Mouse (Mus musculus) midbrain, embryonic 13.5 days (tissue): ENCODE measurements around the gene Tfap2c. TPM values are rescaled to one million over a fixed set of nuclear protein-coding genes. Genes with fewer than 3 reads are reported as not detected.

Source experiments
- ATAC-seq: fragments of 200-750 bp; cut with Nextera tagmentation; 2 replicates; pipeline ENCODE4 v1.8.0; 2017; ENCODE audit warnings: mild to moderate bottlenecking, moderate TSS enrichment, moderate library complexity
- H3K27ac ChIP-seq: fragments of 300-500 bp; sonication (generic); 2 replicates; pipeline ENCODE4 v1.5.1; 2015; ENCODE audit warnings: inconsistent platforms, mild to moderate bottlenecking, moderate library complexity
- H3K27me3 ChIP-seq: fragments of 300-500 bp; sonication (generic); 2 replicates; pipeline ENCODE4 v1.6.1; 2015; ENCODE audit warnings: mild to moderate bottlenecking, inconsistent platforms
- H3K36me3 ChIP-seq: fragments of 300-500 bp; sonication (generic); 2 replicates; pipeline ENCODE4 v1.6.1; 2015; ENCODE audit warnings: mild to moderate bottlenecking, inconsistent platforms
- H3K4me1 ChIP-seq: fragments of 300-500 bp; sonication (generic); replicated peaks from 2 replicates; pipeline ENCODE4 v1.6.1; 2015; ENCODE audit warnings: inconsistent platforms
- H3K4me2 ChIP-seq: fragments of 300-500 bp; sonication (generic); replicated peaks from 2 replicates; pipeline ENCODE4 v1.6.1; 2015; ENCODE audit warnings: moderate library complexity, mild to moderate bottlenecking, inconsistent platforms
- H3K4me3 ChIP-seq: fragments of 300-500 bp; sonication (generic); replicated peaks from 2 replicates; pipeline ENCODE4 v1.5.1; 2015; ENCODE audit warnings: mild to moderate bottlenecking, inconsistent platforms
- H3K9ac ChIP-seq: fragments of 300-500 bp; sonication (generic); replicated peaks from 2 replicates; pipeline ENCODE4 v1.6.1; 2015; ENCODE audit warnings: mild to moderate bottlenecking, inconsistent platforms
- H3K9me3 ChIP-seq: fragments of 300-500 bp; sonication (generic); 2 replicates; pipeline ENCODE4 v1.6.1; 2016; ENCODE audit warnings: mild to moderate bottlenecking, inconsistent platforms
- WGBS: fragments of 180-500 bp; shearing (Covaris S2); methylation state at CpG from one replicate; pipeline ENCODE4 v1.1.7; 2015; 5-methylcytosine and 5-hydroxymethylcytosine counted together
- polyA plus RNA-seq: library from polyadenylated mRNA; unstranded; fragments of >200 nt; fragmentation: Nextera tagmentation; extraction: Ambion mirVana; gene quantifications from 2 replicates; pipeline ENCODE4 v1.2.1, GENCODE M21; 2015

Tfap2c gene
- polyA plus RNA-seq, 1 experiment from 2014 or later = 1.6 TPM

- Histone ChIP-seq H3K27me3 (peaks cover 75% of the 10 kb centered on the region), H3K9ac (no peak overlapping the region), H3K9me3 (peaks cover 7% of the 10 kb centered on the region; the same call in 1 of the 2 replicates), H3K4me1 (peaks cover 17% of the 10 kb centered on the region), H3K36me3 (no peaks in the 10 kb centered on the region), H3K4me3 (no peak overlapping the region), H3K4me2 (no peak overlapping the region), H3K27ac (no peak overlapping the region)
- ATAC-seq = no peak
- 46% methylated on average over 4 of the region's 4 CpGs for WGBS
These were observed 5.4 kb upstream of the Tfap2c start for GRCm38 (mm10) chr2:172543987-172544386.

- ATAC-seq = no peak
- 7% methylated on average over 6 of the region's 6 CpGs for WGBS
- Histone ChIP-seq H3K9ac (no peak overlapping the region), H3K9me3 (peaks cover 7% of the 10 kb centered on the region; the same call in 1 of the 2 replicates), H3K27me3 (peaks cover 82% of the 10 kb centered on the region), H3K4me1 (peaks cover 24% of the 10 kb centered on the region), H3K4me2 (no peak overlapping the region), H3K4me3 (no peak overlapping the region), H3K36me3 (no peaks in the 10 kb centered on the region), H3K27ac (no peak overlapping the region)
These were observed 4.7 kb upstream of the Tfap2c start for GRCm38 (mm10) chr2:172544601-172545127.

GRCm38 (mm10) chr2:172545592-172546235, 3.7 kb upstream of the Tfap2c start:
- Histone ChIP-seq H3K9ac (no peak overlapping the region), H3K9me3 (no peaks in the 10 kb centered on the region), H3K36me3 (no peaks in the 10 kb centered on the region), H3K4me3 (no peak overlapping the region), H3K27me3 (peaks cover 91% of the 10 kb centered on the region), H3K4me1 (peaks cover 34% of the 10 kb centered on the region), H3K27ac (no peak overlapping the region), H3K4me2 (no peak overlapping the region)
- 2% methylated on average over 35 of the region's 35 CpGs for WGBS
- ATAC-seq = no peak

GRCm38 (mm10) chr2:172546551-172546950, 2.8 kb upstream of the Tfap2c start:
- Histone ChIP-seq H3K27ac (no peak overlapping the region), H3K36me3 (no peaks in the 10 kb centered on the region), H3K9ac (no peak overlapping the region), H3K27me3 (peaks cover 96% of the 10 kb centered on the region), H3K4me2 (no peak overlapping the region), H3K9me3 (no peaks in the 10 kb centered on the region), H3K4me1 (peaks cover 42% of the 10 kb centered on the region), H3K4me3 (no peak overlapping the region)
- ATAC-seq = no peak
- WGBS = 7% methylated on average over 16 of the region's 16 CpGs

- Histone ChIP-seq H3K9ac (no peak overlapping the region), H3K4me3 (0 out of 2 replicates have a peak overlapping the region, but pooled peaks have one; percentile 8), H3K36me3 (no peaks in the 10 kb centered on the region), H3K9me3 (no peaks in the 10 kb centered on the region), H3K27me3 (peaks cover 98% of the 10 kb centered on the region), H3K27ac (no peak overlapping the region), H3K4me2 (peak overlapping the region; percentile 26), H3K4me1 (peaks cover 44% of the 10 kb centered on the region)
- ATAC-seq = peak; percentile 29; the same call in 1 of the 2 replicates
- WGBS = under 1% methylated on average over 21 of the region's 21 CpGs
These were observed 2.3 kb upstream of the Tfap2c start for GRCm38 (mm10) chr2:172547116-172547515.

- Histone ChIP-seq H3K36me3 (no peaks in the 10 kb centered on the region), H3K9me3 (no peaks in the 10 kb centered on the region), H3K4me1 (peaks cover 48% of the 10 kb centered on the region), H3K4me3 (0 out of 2 replicates have a peak overlapping the region, but pooled peaks have one; percentile 8), H3K27ac (no peak overlapping the region), H3K9ac (no peak overlapping the region), H3K27me3 (peaks cover 99% of the 10 kb centered on the region), H3K4me2 (peak overlapping the region; percentile 26)
- ATAC-seq = no peak
- 3% methylated on average over 27 of the region's 27 CpGs for WGBS
These were observed 1.4 kb upstream of the Tfap2c start for GRCm38 (mm10) chr2:172547807-172548586.

- peak overlapping the region; percentile 31; the same call in 1 of the 2 replicates for H3K4me3 ChIP-seq
- H3K9me3 ChIP-seq = no peaks in the 10 kb centered on the region
- ATAC-seq = no peak
- no peaks in the 10 kb centered on the region for H3K36me3 ChIP-seq
- peak overlapping the region; percentile 51 for H3K4me2 ChIP-seq
- peaks cover 100% of the 10 kb centered on the region for H3K27me3 ChIP-seq
- 1% methylated on average over 27 of the region's 27 CpGs for WGBS
- no peak overlapping the region for H3K27ac ChIP-seq
- H3K9ac ChIP-seq = no peak overlapping the region; the same call in 1 of the 2 replicates
- H3K4me1 ChIP-seq = peaks cover 49% of the 10 kb centered on the region
These were observed 629 bp upstream of the Tfap2c start for GRCm38 (mm10) chr2:172548672-172549255.

- H3K4me3 ChIP-seq = peak overlapping the region; percentile 31
- H3K4me2 ChIP-seq = peak overlapping the region; percentile 51
- H3K4me1 ChIP-seq = peaks cover 49% of the 10 kb centered on the region
- H3K27me3 ChIP-seq = peaks cover 99% of the 10 kb centered on the region
- H3K9ac ChIP-seq = no peak overlapping the region
- no peaks in the 10 kb centered on the region for H3K9me3 ChIP-seq
- peak; percentile 29; the same call in 1 of the 2 replicates for ATAC-seq
- WGBS = under 1% methylated on average over 62 of the region's 62 CpGs
- no peaks in the 10 kb centered on the region for H3K36me3 ChIP-seq
- no peak overlapping the region for H3K27ac ChIP-seq
These were observed 1.1 kb downstream of the Tfap2c start for GRCm38 (mm10) chr2:172550364-172551080.

- Histone ChIP-seq H3K9ac (peak overlapping the region; percentile 23; the same call in 1 of the 2 replicates), H3K4me2 (peak overlapping the region; percentile 51), H3K27me3 (peaks cover 99% of the 10 kb centered on the region), H3K4me3 (peak overlapping the region; percentile 31), H3K4me1 (peaks cover 49% of the 10 kb centered on the region), H3K36me3 (no peaks in the 10 kb centered on the region), H3K9me3 (no peaks in the 10 kb centered on the region), H3K27ac (no peak overlapping the region)
- ATAC-seq = no peak
- WGBS = under 1% methylated on average over 57 of the region's 57 CpGs
These were observed 1.8 kb downstream of the Tfap2c start for GRCm38 (mm10) chr2:172551081-172551720.

GRCm38 (mm10) chr2:172551872-172552271, 2.5 kb downstream of the Tfap2c start:
- H3K4me1 ChIP-seq = peaks cover 49% of the 10 kb centered on the region
- WGBS = 1% methylated on average over 14 of the region's 14 CpGs
- H3K4me3 ChIP-seq = peak overlapping the region; percentile 31
- H3K27me3 ChIP-seq = peaks cover 99% of the 10 kb centered on the region
- no peak for ATAC-seq
- H3K9me3 ChIP-seq = no peaks in the 10 kb centered on the region
- H3K9ac ChIP-seq = no peak overlapping the region
- H3K4me2 ChIP-seq = peak overlapping the region; percentile 51
- H3K27ac ChIP-seq = no peak overlapping the region
- H3K36me3 ChIP-seq = no peaks in the 10 kb centered on the region

GRCm38 (mm10) chr2:172552666-172553065, 3.3 kb downstream of the Tfap2c start:
- H3K27me3 ChIP-seq = peaks cover 98% of the 10 kb centered on the region

More at GRCm38 (mm10) chr2:172552666-172553065, 3.3 kb downstream of the Tfap2c start:
- Histone ChIP-seq H3K4me2 (no peak overlapping the region), H3K4me1 (peaks cover 46% of the 10 kb centered on the region), H3K27ac (no peak overlapping the region), H3K9me3 (no peaks in the 10 kb centered on the region), H3K9ac (no peak overlapping the region), H3K4me3 (no peak overlapping the region), H3K36me3 (no peaks in the 10 kb centered on the region)
- WGBS = 1% methylated on average over 6 of the region's 6 CpGs
- no peak for ATAC-seq
